Mouse (Mus musculus): ENCODE results near the gene Nucb1. TPM values are rescaled to one million over a fixed set of nuclear protein-coding genes. Genes with fewer than 3 reads are reported as not detected.
"Not testable (repeated sequence)": the region's sequence is repeated elsewhere in the genome, so short reads cannot be mapped to it uniquely, and the experiment has no call there.

The Nucb1 gene
- polyA plus RNA-seq, 1 experiment: 88.2 TPM

GRCm38 (mm10) chr7:45518618-45519017, 8.4 kb upstream of the Nucb1 start:
- H3K4me3 ChIP-seq (ENCODE audit: insufficient read depth, low read length): no peak overlapping the region
- TF ChIP-seq CTCF (IDR thresholded peaks at IDR 0.05; ENCODE audit: extremely low read depth, insufficient read depth, low read length) (no peak), POLR2A (IDR thresholded peaks at IDR 0.05; ENCODE audit: extremely low read depth, insufficient read depth, low read length) (no peak)
- H3K27ac ChIP-seq (ENCODE audit: insufficient read depth, low read length): no peak overlapping the region
- H3K4me1 ChIP-seq (ENCODE audit: control insufficient read depth, insufficient read depth, low read length): 0 out of 2 replicates have a peak, but pooled peaks cover 1% of the 10 kb centered on the region

GRCm38 (mm10) chr7:45516846-45517245, 6.6 kb upstream of the Nucb1 start:
- not testable (repeated sequence) for H3K4me3 ChIP-seq (ENCODE audit: insufficient read depth, low read length); H3K27ac ChIP-seq (ENCODE audit: insufficient read depth, low read length); H3K4me1 ChIP-seq (ENCODE audit: control insufficient read depth, insufficient read depth, low read length)
- 0 out of 2 replicates have a peak, but pooled peaks have one; percentile 1 for TF ChIP-seq CTCF (IDR thresholded peaks at IDR 0.05; ENCODE audit: extremely low read depth, insufficient read depth, low read length)

- H3K4me3 ChIP-seq (ENCODE audit: insufficient read depth, low read length): no peak overlapping the region
- no peak for TF ChIP-seq POLR2A (IDR thresholded peaks at IDR 0.05; ENCODE audit: extremely low read depth, insufficient read depth, low read length)
- no peak for TF ChIP-seq CTCF (IDR thresholded peaks at IDR 0.05; ENCODE audit: extremely low read depth, insufficient read depth, low read length)
- H3K4me1 ChIP-seq (ENCODE audit: control insufficient read depth, insufficient read depth, low read length): no peaks in the 10 kb centered on the region
- H3K27ac ChIP-seq (ENCODE audit: insufficient read depth, low read length): no peak overlapping the region
These were observed 5.2 kb upstream of the Nucb1 start for GRCm38 (mm10) chr7:45515436-45515835.

- Histone ChIP-seq H3K4me3 (ENCODE audit: insufficient read depth, low read length) (no peak overlapping the region), H3K27ac (ENCODE audit: insufficient read depth, low read length) (no peak overlapping the region), H3K4me1 (ENCODE audit: control insufficient read depth, insufficient read depth, low read length) (no peaks in the 10 kb centered on the region)
- TF ChIP-seq POLR2A (IDR thresholded peaks at IDR 0.05; ENCODE audit: extremely low read depth, insufficient read depth, low read length) (no peak), CTCF (IDR thresholded peaks at IDR 0.05; ENCODE audit: extremely low read depth, insufficient read depth, low read length) (no peak)
These were observed 4.2 kb upstream of the Nucb1 start for GRCm38 (mm10) chr7:45514411-45514810.

GRCm38 (mm10) chr7:45509181-45509882, 874 bp downstream of the Nucb1 start:
- H3K27ac ChIP-seq (ENCODE audit: insufficient read depth, low read length): no peak overlapping the region
- peak overlapping the region; percentile 62 for H3K4me3 ChIP-seq (ENCODE audit: insufficient read depth, low read length)
- H3K4me1 ChIP-seq (ENCODE audit: control insufficient read depth, insufficient read depth, low read length): no peaks in the 10 kb centered on the region
- TF ChIP-seq POLR2A (IDR thresholded peaks at IDR 0.05; ENCODE audit: extremely low read depth, insufficient read depth, low read length) (no peak), CTCF (IDR thresholded peaks at IDR 0.05; ENCODE audit: extremely low read depth, insufficient read depth, low read length) (no peak)

- Histone ChIP-seq H3K4me1 (ENCODE audit: control insufficient read depth, insufficient read depth, low read length) (no peaks in the 10 kb centered on the region), H3K27ac (ENCODE audit: insufficient read depth, low read length) (no peak overlapping the region), H3K4me3 (ENCODE audit: insufficient read depth, low read length) (no peak overlapping the region; the same call in 1 of the 2 replicates)
- TF ChIP-seq POLR2A (IDR thresholded peaks at IDR 0.05; ENCODE audit: extremely low read depth, insufficient read depth, low read length): no peak
- TF ChIP-seq CTCF (IDR thresholded peaks at IDR 0.05; ENCODE audit: extremely low read depth, insufficient read depth, low read length): no peak
These were observed 1.6 kb downstream of the Nucb1 start for GRCm38 (mm10) chr7:45508561-45508960.

GRCm38 (mm10) chr7:45507583-45507982, 2.6 kb downstream of the Nucb1 start:
- no peaks in the 10 kb centered on the region for H3K4me1 ChIP-seq (ENCODE audit: control insufficient read depth, insufficient read depth, low read length)
- no peak overlapping the region for H3K27ac ChIP-seq (ENCODE audit: insufficient read depth, low read length)
- H3K4me3 ChIP-seq (ENCODE audit: insufficient read depth, low read length): no peak overlapping the region
- TF ChIP-seq POLR2A (IDR thresholded peaks at IDR 0.05; ENCODE audit: extremely low read depth, insufficient read depth, low read length): no peak

- Histone ChIP-seq H3K4me3 (ENCODE audit: insufficient read depth, low read length) (no peak overlapping the region), H3K27ac (ENCODE audit: insufficient read depth, low read length) (no peak overlapping the region), H3K4me1 (ENCODE audit: control insufficient read depth, insufficient read depth, low read length) (no peaks in the 10 kb centered on the region)
- no peak for TF ChIP-seq CTCF (IDR thresholded peaks at IDR 0.05; ENCODE audit: extremely low read depth, insufficient read depth, low read length)
- no peak for TF ChIP-seq POLR2A (IDR thresholded peaks at IDR 0.05; ENCODE audit: extremely low read depth, insufficient read depth, low read length)
These were observed 11.8 kb downstream of the Nucb1 start for GRCm38 (mm10) chr7:45498427-45498826.

GRCm38 (mm10) chr7:45494548-45494947, 15.7 kb downstream of the Nucb1 start:
- Histone ChIP-seq H3K4me1 (ENCODE audit: control insufficient read depth, insufficient read depth, low read length) (no peaks in the 10 kb centered on the region; the same call in 1 of the 2 replicates), H3K27ac (ENCODE audit: insufficient read depth, low read length) (no peak overlapping the region), H3K4me3 (ENCODE audit: insufficient read depth, low read length) (no peak overlapping the region)
- no peak for TF ChIP-seq CTCF (IDR thresholded peaks at IDR 0.05; ENCODE audit: extremely low read depth, insufficient read depth, low read length)

- Histone ChIP-seq H3K27ac (ENCODE audit: insufficient read depth, low read length) (no peak overlapping the region), H3K4me3 (ENCODE audit: insufficient read depth, low read length) (no peak overlapping the region), H3K4me1 (ENCODE audit: control insufficient read depth, insufficient read depth, low read length) (no peaks in the 10 kb centered on the region; the same call in 1 of the 2 replicates)
- TF ChIP-seq CTCF (IDR thresholded peaks at IDR 0.05; ENCODE audit: extremely low read depth, insufficient read depth, low read length): no peak
- no peak for TF ChIP-seq POLR2A (IDR thresholded peaks at IDR 0.05; ENCODE audit: extremely low read depth, insufficient read depth, low read length)
These were observed 17.3 kb downstream of the Nucb1 start for GRCm38 (mm10) chr7:45492951-45493350.

Measured in cortical plate, adult 2 months (tissue).